Mouse (Mus musculus) neural tube, embryonic 12.5 days (tissue): ENCODE measurements around the gene Pdzk1ip1. TPM values are rescaled to one million over a fixed set of nuclear protein-coding genes. Genes with fewer than 3 reads are reported as not detected.

Source experiments
- ATAC-seq: fragments of 200-750 bp; cut with Nextera tagmentation; 2 replicates; pipeline ENCODE4 v1.8.0; 2017; ENCODE audit warnings: low read depth, mild to moderate bottlenecking, moderate TSS enrichment, moderate library complexity; ENCODE audit not compliant: low FRiP score
- H3K27ac ChIP-seq: fragments of 300-500 bp; sonication (generic); 2 replicates; pipeline ENCODE4 v1.5.1; 2016
- H3K27me3 ChIP-seq: fragments of 300-500 bp; sonication (generic); replicated peaks from 2 replicates; pipeline ENCODE4 v1.6.1; 2016; ENCODE audit warnings: mild to moderate bottlenecking
- H3K36me3 ChIP-seq: fragments of 300-500 bp; sonication (generic); 2 replicates; pipeline ENCODE4 v1.6.1; 2016; ENCODE audit warnings: mild to moderate bottlenecking
- H3K4me1 ChIP-seq: fragments of 300-500 bp; sonication (generic); 2 replicates; pipeline ENCODE4 v1.6.1; 2016
- H3K4me2 ChIP-seq: fragments of 300-500 bp; sonication (generic); replicated peaks from 2 replicates; pipeline ENCODE4 v1.6.1; 2016; ENCODE audit warnings: mild to moderate bottlenecking
- H3K4me3 ChIP-seq: fragments of 300-500 bp; sonication (generic); 2 replicates; pipeline ENCODE4 v1.5.1; 2016
- H3K9ac ChIP-seq: fragments of 300-500 bp; sonication (generic); 2 replicates; pipeline ENCODE4 v1.6.1; 2016; ENCODE audit warnings: mild to moderate bottlenecking
- H3K9me3 ChIP-seq: fragments of 300-500 bp; sonication (generic); 2 replicates; pipeline ENCODE4 v1.6.1; 2016; ENCODE audit warnings: mild to moderate bottlenecking
- WGBS: fragments of 180-500 bp; shearing (Covaris S2); methylation state at CpG from one replicate; pipeline ENCODE4 v1.1.7; 2016; 5-methylcytosine and 5-hydroxymethylcytosine counted together
- polyA plus RNA-seq: library from polyadenylated mRNA; unstranded; fragments of >200 nt; fragmentation: Nextera tagmentation; extraction: Ambion mirVana; gene quantifications from 2 replicates; pipeline ENCODE4 v1.2.1, GENCODE M21; 2016

Gene Pdzk1ip1
- 8.0 and 9.5 TPM in 2 replicates for polyA plus RNA-seq

DNA sequence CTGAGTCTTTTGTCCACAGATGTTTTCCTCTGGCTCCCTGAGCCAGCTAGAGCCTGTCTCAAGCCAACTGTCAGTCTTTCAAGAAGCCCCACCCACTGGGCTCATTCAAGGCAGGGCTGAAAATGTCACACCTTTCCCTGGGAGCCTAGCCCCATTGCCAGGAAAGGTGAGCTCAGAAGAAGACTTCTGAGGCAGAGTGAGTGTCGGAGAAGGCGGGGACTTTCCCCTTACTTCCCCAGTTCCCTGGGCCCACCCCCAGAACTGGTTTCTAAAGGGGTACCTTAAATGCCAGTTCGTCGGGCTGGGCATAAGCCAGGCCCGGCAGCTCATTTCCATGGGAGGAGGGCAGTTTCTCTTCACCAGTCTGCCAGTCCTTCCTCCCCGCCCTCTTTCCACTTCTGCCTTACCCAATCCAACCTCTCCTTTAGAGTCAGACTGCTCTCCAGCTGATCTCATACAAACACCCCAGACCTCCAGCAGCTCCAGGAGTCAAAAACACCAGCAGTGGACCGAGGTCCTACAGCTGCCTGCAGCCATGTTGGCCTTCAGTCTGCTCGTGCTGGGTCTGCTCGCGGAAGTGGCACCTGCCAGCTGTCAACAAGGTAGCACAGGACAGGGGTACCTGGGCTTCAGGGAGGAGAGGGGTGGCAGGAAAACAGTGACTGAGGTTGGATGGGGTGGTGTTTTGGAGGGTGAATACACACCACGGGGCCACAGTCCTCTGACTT, at the start of gene Pdzk1ip1:
TSS of gene Pdzk1ip1 (plus strand) at position 98 of the 728 bp plus-strand sequence.
- WGBS = 26% methylated on average over 11 of the region's 11 CpGs
- Histone ChIP-seq H3K27me3 (peaks cover 24% of the 10 kb centered on the region), H3K4me1 (no peaks in the 10 kb centered on the region), H3K4me3 (no peak within 1 kb of the TSS), H3K36me3 (no peaks in the 10 kb centered on the region), H3K9me3 (no peaks in the 10 kb centered on the region), H3K27ac (no peak within 1 kb of the TSS), H3K4me2 (no peak within 1 kb of the TSS), H3K9ac (no peak within 1 kb of the TSS)
- ATAC-seq = no peak

DNA sequence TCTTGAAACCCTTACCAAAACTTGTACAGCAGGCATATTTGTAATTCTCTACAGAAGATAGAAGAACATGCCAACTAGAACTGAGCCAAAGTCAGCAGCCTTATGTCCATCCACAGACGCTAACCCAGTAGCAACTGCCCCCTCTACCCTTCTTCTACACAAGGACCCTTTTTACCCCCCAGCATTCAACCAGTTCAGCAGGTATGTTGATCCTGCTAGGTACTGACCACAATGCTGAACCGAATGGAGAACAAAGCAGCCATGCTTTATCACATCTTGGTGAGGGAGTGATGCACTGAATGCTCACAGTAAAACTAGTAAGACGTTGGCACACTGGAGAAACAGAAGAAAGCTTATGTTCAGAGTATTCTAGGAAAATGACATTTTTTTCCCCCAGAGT, 42.9 kb upstream of the Pdzk1ip1 start:
- WGBS = 83% methylated on average over 3 of the region's 3 CpGs
- no peak for ATAC-seq
- Histone ChIP-seq H3K4me2 (no peak overlapping the region), H3K27me3 (peaks cover 28% of the 10 kb centered on the region), H3K4me1 (no peaks in the 10 kb centered on the region), H3K9me3 (no peaks in the 10 kb centered on the region), H3K4me3 (no peak overlapping the region), H3K27ac (no peak overlapping the region), H3K36me3 (peaks cover 18% of the 10 kb centered on the region), H3K9ac (no peak overlapping the region)

DNA sequence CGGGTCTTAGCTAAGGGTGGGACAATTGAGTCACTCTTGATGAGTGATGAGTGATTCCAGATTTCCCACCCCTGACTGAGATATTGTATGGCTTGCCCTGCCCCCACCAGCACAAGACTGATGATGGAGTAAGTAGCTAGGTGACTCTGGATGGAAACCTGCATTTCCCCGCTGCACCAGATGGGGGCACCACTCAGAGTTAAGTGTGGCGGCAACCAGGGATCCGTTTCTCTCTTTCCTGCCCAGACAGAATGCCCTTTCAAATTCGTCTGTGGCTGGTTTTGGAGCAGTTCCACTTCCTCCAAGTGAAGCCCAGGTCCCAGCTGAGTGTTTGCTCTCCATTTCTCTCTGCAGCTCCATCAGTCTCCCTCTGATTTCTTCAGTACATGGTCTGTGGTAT, 40.8 kb upstream of the Pdzk1ip1 start:
- ATAC-seq = no peak
- no peak overlapping the region for H3K27ac ChIP-seq
- peaks cover 49% of the 10 kb centered on the region for H3K27me3 ChIP-seq
- peaks cover 4% of the 10 kb centered on the region; the same call in 1 of the 2 replicates for H3K4me1 ChIP-seq
- WGBS = 5% methylated on average over 5 of the region's 5 CpGs
- no peak overlapping the region for H3K9ac ChIP-seq
- H3K4me3 ChIP-seq = no peak overlapping the region
- no peaks in the 10 kb centered on the region for H3K9me3 ChIP-seq
- H3K4me2 ChIP-seq = no peak overlapping the region
- H3K36me3 ChIP-seq = peaks cover 2% of the 10 kb centered on the region; the same call in 1 of the 2 replicates

DNA sequence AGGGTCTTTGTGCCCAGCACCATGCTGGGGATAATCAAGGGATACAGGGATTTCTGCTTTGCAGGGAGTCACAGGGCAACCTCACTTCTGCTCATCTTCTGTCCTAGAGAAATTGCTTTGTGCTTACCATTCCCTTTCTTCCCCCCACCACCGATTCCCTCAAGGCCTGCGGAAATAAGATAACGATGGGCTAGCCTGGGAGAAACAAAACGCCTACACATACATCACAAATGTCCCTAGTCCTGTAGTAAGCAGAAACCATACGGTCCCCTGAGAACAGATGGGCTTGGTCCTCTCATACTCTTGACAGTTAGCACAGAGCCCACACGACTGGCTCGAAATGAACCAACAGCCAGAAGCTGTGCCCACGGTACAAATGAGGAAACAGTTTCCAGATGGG, 40.3 kb upstream of the Pdzk1ip1 start:
- H3K4me2 ChIP-seq = no peak overlapping the region
- no peak for ATAC-seq
- no peaks in the 10 kb centered on the region for H3K9me3 ChIP-seq
- H3K36me3 ChIP-seq = peaks cover 2% of the 10 kb centered on the region; the same call in 1 of the 2 replicates
- WGBS = 76% methylated on average over 8 of the region's 8 CpGs
- no peak overlapping the region for H3K4me3 ChIP-seq
- no peak overlapping the region for H3K9ac ChIP-seq
- H3K27me3 ChIP-seq = peaks cover 53% of the 10 kb centered on the region
- peaks cover 5% of the 10 kb centered on the region; the same call in 1 of the 2 replicates for H3K4me1 ChIP-seq
- H3K27ac ChIP-seq = no peak overlapping the region

DNA sequence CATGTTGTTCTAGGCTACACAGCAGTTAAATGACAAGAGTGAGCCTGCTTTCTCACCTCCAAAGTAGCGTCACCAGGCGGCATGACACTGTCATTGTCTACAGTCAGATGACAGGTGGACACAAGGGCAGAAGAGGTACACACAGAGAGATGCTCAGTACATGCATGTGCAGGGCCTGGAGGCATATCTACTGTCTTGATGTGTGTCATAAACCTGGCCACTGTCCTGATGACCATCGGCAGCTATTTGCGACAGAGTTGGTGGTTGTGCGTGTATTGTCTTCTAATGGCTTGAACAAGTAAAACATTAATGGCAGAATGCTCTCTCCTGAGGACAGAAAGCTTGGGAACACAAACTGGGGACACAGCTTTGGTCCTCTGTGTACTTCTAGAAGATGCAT, 37.3 kb upstream of the Pdzk1ip1 start:
- 71% methylated on average over 5 of the region's 5 CpGs for WGBS
- no peaks in the 10 kb centered on the region for H3K9me3 ChIP-seq
- peaks cover 7% of the 10 kb centered on the region for H3K4me1 ChIP-seq
- no peak overlapping the region for H3K9ac ChIP-seq
- no peaks in the 10 kb centered on the region for H3K36me3 ChIP-seq
- no peak overlapping the region for H3K4me3 ChIP-seq
- H3K27ac ChIP-seq = no peak overlapping the region
- no peak for ATAC-seq
- no peak overlapping the region for H3K4me2 ChIP-seq
- H3K27me3 ChIP-seq = peaks cover 83% of the 10 kb centered on the region

DNA sequence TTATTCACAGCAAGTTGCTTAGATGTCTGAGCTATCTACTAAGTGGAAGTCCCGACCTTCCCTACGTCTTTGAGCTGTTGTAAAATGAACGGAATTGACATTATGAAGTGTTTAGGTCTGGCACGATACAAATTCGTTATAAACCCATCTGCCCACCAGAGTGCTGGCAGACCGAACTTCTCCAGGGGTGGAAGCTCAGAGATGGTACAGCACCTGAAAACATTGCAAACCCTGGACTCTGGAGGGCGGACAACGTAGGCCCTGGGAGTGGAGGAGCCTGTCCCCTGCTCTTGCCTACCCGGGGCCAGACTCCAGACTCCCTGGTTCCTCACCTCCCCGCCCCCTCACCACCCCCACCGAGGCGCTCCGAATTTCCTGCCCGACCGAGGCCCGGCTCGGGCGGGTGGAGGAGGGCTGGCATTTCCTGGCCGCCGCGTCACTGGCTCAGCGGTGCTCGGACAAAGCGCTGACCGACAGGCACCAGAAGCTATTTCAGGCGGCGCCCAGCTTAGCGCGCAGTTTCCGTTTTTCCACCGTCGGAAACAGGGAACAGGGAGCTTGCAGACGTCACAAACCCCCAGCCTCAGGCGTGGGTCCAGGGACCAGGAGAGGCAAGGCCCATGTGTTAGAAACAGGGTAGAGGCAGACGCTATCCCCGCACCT, 36.0 kb upstream of the Pdzk1ip1 start:
- Histone ChIP-seq H3K9me3 (no peaks in the 10 kb centered on the region), H3K27ac (no peak overlapping the region)
- under 1% methylated on average over 36 of the region's 36 CpGs for WGBS

DNA sequence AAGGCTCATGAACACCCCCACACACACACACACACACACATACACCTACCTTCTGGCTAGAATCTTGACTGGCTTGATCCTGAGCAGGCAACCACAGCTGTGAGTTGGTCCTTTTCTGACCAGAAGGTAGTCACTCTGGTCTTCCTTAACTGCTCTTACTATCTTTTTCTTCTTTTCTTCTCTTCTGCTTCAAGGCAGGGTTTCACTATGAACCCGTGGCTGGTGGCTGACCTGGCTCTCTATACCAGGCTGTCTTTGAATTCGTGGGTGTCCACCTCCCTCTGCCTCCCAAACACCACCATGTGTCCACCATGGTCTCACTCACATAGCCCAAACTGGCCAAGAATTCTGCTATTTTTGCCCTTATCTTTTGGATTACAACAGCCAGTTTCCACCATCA, 33.5 kb upstream of the Pdzk1ip1 start:
- Histone ChIP-seq H3K27ac (no peak overlapping the region), H3K9ac (no peak overlapping the region)

More for the DNA sequence above, 36.0 kb upstream of the Pdzk1ip1 start:
- Histone ChIP-seq H3K36me3 (no peaks in the 10 kb centered on the region), H3K4me3 (peak overlapping the region; percentile 25), H3K4me2 (peak overlapping the region; percentile 50), H3K27me3 (peaks cover 95% of the 10 kb centered on the region), H3K4me1 (peaks cover 16% of the 10 kb centered on the region), H3K9ac (no peak overlapping the region)
- ATAC-seq = no peak

DNA sequence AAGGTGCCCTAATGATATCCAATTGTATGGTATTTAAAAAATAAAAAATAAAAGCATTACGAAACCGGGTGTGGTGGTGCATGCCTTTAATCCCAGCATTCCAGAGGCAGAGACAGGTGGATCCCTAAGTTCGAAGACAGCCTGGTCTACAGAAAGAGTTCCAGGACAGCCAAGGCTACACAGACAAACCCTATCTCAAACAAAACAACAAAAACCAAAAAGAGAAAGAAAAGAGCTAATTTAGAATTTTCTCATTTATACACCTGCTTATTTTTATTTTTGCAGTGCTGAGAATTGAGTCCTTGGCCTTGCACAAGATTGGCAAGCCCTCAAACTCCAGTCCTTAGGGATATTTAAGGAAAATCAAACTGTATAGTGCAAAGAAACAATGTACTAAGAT, 32.8 kb upstream of the Pdzk1ip1 start:
- H3K9me3 ChIP-seq = no peaks in the 10 kb centered on the region
- peak overlapping the region; percentile 53; the same call in 1 of the 2 replicates for H3K4me2 ChIP-seq
- H3K27ac ChIP-seq = no peak overlapping the region
- ATAC-seq = no peak
- H3K27me3 ChIP-seq = peaks cover 93% of the 10 kb centered on the region
- no peak overlapping the region for H3K4me3 ChIP-seq
- no peak overlapping the region for H3K9ac ChIP-seq
- peaks cover 16% of the 10 kb centered on the region for H3K4me1 ChIP-seq
- WGBS = 12% methylated on average over 3 of the region's 3 CpGs
- no peaks in the 10 kb centered on the region for H3K36me3 ChIP-seq

More for the DNA sequence above, 33.5 kb upstream of the Pdzk1ip1 start:
- Histone ChIP-seq H3K4me3 (no peak overlapping the region), H3K4me2 (no peak overlapping the region), H3K4me1 (peaks cover 16% of the 10 kb centered on the region), H3K36me3 (no peaks in the 10 kb centered on the region), H3K9me3 (no peaks in the 10 kb centered on the region), H3K27me3 (peaks cover 93% of the 10 kb centered on the region)
- WGBS = 4% methylated on average over 2 of the region's 2 CpGs
- no peak for ATAC-seq

DNA sequence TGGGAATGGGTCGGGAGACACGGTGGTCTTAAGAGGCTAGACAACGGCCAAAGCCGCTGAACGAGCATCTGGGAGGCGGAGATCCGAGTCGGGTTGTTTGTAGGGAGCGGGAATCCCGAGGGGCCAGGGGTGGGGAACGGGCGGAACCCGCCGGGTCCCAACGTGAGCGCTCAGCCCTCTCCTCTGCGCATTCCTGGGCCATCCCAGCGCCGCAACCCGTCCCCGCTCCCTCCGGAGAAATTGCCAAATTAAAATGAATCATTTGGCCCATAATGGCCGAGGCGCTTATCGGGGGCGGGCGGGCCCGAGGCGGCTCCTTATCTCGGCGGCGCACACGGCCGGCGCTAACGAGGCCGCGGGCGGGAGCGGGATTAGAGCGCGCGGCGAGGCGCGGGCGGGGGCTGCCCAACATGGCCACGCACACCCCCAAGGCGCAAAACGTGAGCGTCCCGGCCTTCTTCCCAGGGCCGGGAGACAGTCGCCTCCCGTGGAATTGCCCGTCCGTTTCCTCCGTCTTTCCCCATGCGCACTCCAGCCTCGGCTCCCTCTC, 32.1 kb upstream of the Pdzk1ip1 start, which contains the start of gene Tal1:
TSS of gene Tal1 (plus strand) at position 56 of the 550 bp plus-strand sequence.
- H3K9me3 ChIP-seq = no peaks in the 10 kb centered on the region
- peaks cover 92% of the 10 kb centered on the region for H3K27me3 ChIP-seq
- H3K4me1 ChIP-seq = peaks cover 16% of the 10 kb centered on the region
- no peak within 1 kb of the TSS for H3K27ac ChIP-seq
- peak; percentile 10; the same call in 1 of the 2 replicates for ATAC-seq
- WGBS = under 1% methylated on average over 60 of the region's 60 CpGs
- no peaks in the 10 kb centered on the region for H3K36me3 ChIP-seq
- H3K4me3 ChIP-seq = peak within 1 kb of the TSS; percentile 28
- H3K9ac ChIP-seq = 0 out of 2 replicates have a peak within 1 kb of the TSS, but pooled peaks have one; percentile 34
- H3K4me2 ChIP-seq = peak within 1 kb of the TSS; percentile 53

DNA sequence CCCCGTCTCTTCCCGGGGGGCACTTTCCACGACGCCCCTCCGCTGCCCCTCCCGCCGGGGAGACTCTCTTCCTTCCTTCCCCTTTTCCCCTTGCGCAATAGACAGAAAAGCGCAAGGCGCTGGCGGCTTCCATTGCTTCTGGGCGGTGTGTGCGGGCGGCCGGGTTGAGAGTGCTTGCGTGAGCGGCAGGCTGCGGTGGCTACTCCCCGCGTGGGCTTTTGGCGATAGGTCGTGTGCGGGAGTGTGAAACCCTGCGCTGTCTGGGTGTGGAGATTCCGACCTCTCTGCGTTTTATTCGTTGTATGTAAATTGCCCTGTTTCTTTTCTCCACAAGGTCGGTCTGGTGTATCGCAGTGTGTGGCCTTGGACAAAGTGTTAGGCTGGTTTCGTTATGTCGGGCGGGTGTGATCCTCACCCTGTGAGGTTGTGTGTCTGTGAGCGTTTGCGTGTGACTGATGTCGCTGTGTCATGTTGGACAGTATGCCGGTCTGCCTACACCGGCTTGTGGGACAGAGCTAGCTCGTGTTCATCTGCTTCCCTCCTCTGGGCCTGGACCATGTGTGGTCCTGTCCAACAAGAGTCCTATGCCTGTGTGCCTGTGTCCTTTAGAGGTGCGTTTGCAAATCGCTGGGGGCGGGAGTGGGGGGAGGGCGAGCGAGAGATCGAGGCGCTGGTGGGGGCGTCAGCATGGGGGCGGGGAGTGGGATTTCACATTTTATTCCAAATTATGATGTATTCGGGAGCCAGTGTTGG, 31.4 kb upstream of the Pdzk1ip1 start:
- ATAC-seq = peak; percentile 68
- Histone ChIP-seq H3K9me3 (no peaks in the 10 kb centered on the region), H3K27me3 (peaks cover 92% of the 10 kb centered on the region), H3K36me3 (no peaks in the 10 kb centered on the region), H3K27ac (no peak overlapping the region), H3K4me2 (peak overlapping the region; percentile 53), H3K4me1 (peaks cover 16% of the 10 kb centered on the region), H3K4me3 (peak overlapping the region; percentile 28), H3K9ac (peak overlapping the region; percentile 47; the same call in 1 of the 2 replicates)
- WGBS = under 1% methylated on average over 48 of the region's 48 CpGs

DNA sequence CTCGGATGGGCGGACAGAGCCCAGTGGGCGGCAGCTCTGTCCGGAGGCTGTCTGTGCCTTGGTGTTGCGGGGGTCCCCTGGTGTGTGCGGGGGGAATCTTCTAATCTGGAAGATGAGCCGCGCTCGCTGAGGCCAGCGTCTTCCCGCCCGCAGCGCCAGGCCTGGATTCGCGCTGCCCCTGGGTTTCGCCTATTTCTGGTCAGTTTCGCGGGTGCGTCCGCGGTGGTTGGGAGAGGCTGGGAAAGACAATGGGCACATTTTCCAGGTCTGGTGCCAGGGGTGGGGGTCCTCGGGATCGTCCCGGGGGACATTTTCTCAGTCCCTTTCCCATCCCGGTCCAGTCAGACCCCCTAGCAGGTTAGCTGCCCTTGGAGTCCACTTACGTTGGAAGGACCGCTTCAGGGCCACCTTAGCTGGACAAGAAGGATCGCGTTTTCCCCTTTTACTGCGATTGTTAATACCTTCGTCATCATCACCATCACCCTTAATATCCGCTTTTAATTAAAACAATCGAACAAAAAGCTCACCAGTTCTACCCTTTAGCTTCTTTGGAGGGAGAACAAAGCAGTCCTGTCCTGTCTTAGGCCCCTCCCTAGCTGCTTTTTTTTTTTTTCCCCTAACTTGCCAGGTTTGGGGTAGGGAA, 30.7 kb upstream of the Pdzk1ip1 start:
- H3K36me3 ChIP-seq = no peaks in the 10 kb centered on the region
- peak overlapping the region; percentile 28 for H3K4me3 ChIP-seq
- ATAC-seq = no peak
- no peaks in the 10 kb centered on the region for H3K9me3 ChIP-seq
- H3K9ac ChIP-seq = peak overlapping the region; percentile 47; the same call in 1 of the 2 replicates
- H3K27ac ChIP-seq = no peak overlapping the region
- WGBS = under 1% methylated on average over 33 of the region's 33 CpGs
- peaks cover 92% of the 10 kb centered on the region for H3K27me3 ChIP-seq
- peak overlapping the region; percentile 53; the same call in 1 of the 2 replicates for H3K4me2 ChIP-seq
- peaks cover 14% of the 10 kb centered on the region for H3K4me1 ChIP-seq
